Mouse (Mus musculus): Measurements from ENCODE around the gene Oard1. TPM values are rescaled to one million over a fixed set of nuclear protein-coding genes. Genes with fewer than 3 reads are reported as not detected.

Gene Oard1
- 91.6 and 91.8 TPM in 2 replicates for polyA plus RNA-seq (2014; fragmentation: Nextera tagmentation; extraction: Ambion mirVana)

GRCm38 (mm10) chr17:48409380-48410298, at the start of gene Oard1, which contains the start of gene Nfya:
Gene Oard1 (plus strand): TSS chr17:48410014.
Gene Nfya (minus strand): TSS chr17:48409906.
- Histone ChIP-seq H3K4me3 (ENCODE audit: low read depth, low read length) (peak within 1 kb of the TSS; percentile 84), H3K9ac (ENCODE audit: low read length) (peak within 1 kb of the TSS; percentile 100), H3K36me3 (ENCODE audit: control insufficient read depth, insufficient read depth, low read length) (no peaks in the 10 kb centered on the region; the same call in 1 of the 2 replicates), H3K9me3 (ENCODE audit: control insufficient read depth, low read length) (no peaks in the 10 kb centered on the region), H3K4me2 (ENCODE audit: low read depth, low read length, severe bottlenecking) (peak within 1 kb of the TSS; percentile 77), H3K4me1 (replicated peaks; ENCODE audit: control insufficient read depth, insufficient read depth, low read length) (peaks cover 5% of the 10 kb centered on the region; the same call in 1 of the 2 replicates), H3K27ac (ENCODE audit: low read depth, low read length) (peak within 1 kb of the TSS; percentile 100), H3K27me3 (ENCODE audit: control insufficient read depth, insufficient read depth, low read length) (no peaks in the 10 kb centered on the region)
- DNase-seq (ENCODE audit: low spot score) (peak; percentile 100), ATAC-seq (replicated peaks; ENCODE audit: low FRiP score) (peak; percentile 97)
- under 1% methylated on average over 72 of the region's 84 CpGs for WGBS

- ATAC-seq (replicated peaks; ENCODE audit: low FRiP score) (no peak), DNase-seq (ENCODE audit: low spot score) (no peak)
- Histone ChIP-seq H3K4me1 (replicated peaks; ENCODE audit: control insufficient read depth, insufficient read depth, low read length) (no peaks in the 10 kb centered on the region), H3K27me3 (ENCODE audit: control insufficient read depth, insufficient read depth, low read length) (no peaks in the 10 kb centered on the region), H3K4me3 (ENCODE audit: low read depth, low read length) (no peak overlapping the region), H3K4me2 (ENCODE audit: low read depth, low read length, severe bottlenecking) (no peak overlapping the region), H3K9ac (ENCODE audit: low read length) (no peak overlapping the region), H3K9me3 (ENCODE audit: control insufficient read depth, low read length) (no peaks in the 10 kb centered on the region), H3K27ac (ENCODE audit: low read depth, low read length) (no peak overlapping the region), H3K36me3 (ENCODE audit: control insufficient read depth, insufficient read depth, low read length) (no peaks in the 10 kb centered on the region)
- WGBS, result 86% methylated on average over 4 of the region's 4 CpGs
Measured at GRCm38 (mm10) chr17:48360462-48360861, 49.4 kb upstream of the Oard1 start.

GRCm38 (mm10) chr17:48362346-48362745, 47.5 kb upstream of the Oard1 start:
- Histone ChIP-seq H3K27ac (ENCODE audit: low read depth, low read length) (no peak overlapping the region), H3K27me3 (ENCODE audit: control insufficient read depth, insufficient read depth, low read length) (no peaks in the 10 kb centered on the region), H3K4me1 (replicated peaks; ENCODE audit: control insufficient read depth, insufficient read depth, low read length) (no peaks in the 10 kb centered on the region), H3K9ac (ENCODE audit: low read length) (no peak overlapping the region), H3K9me3 (ENCODE audit: control insufficient read depth, low read length) (no peaks in the 10 kb centered on the region), H3K4me3 (ENCODE audit: low read depth, low read length) (no peak overlapping the region), H3K4me2 (ENCODE audit: low read depth, low read length, severe bottlenecking) (no peak overlapping the region), H3K36me3 (ENCODE audit: control insufficient read depth, insufficient read depth, low read length) (no peaks in the 10 kb centered on the region)
- ATAC-seq (replicated peaks; ENCODE audit: low FRiP score) (no peak), DNase-seq (ENCODE audit: low spot score) (no peak)
- WGBS, result 87% methylated on average over 3 of the region's 3 CpGs

GRCm38 (mm10) chr17:48362966-48363365, 46.8 kb upstream of the Oard1 start:
- Histone ChIP-seq H3K4me3 (ENCODE audit: low read depth, low read length) (no peak overlapping the region), H3K4me1 (replicated peaks; ENCODE audit: control insufficient read depth, insufficient read depth, low read length) (no peaks in the 10 kb centered on the region), H3K4me2 (ENCODE audit: low read depth, low read length, severe bottlenecking) (no peak overlapping the region), H3K27me3 (ENCODE audit: control insufficient read depth, insufficient read depth, low read length) (no peaks in the 10 kb centered on the region), H3K36me3 (ENCODE audit: control insufficient read depth, insufficient read depth, low read length) (no peaks in the 10 kb centered on the region), H3K9ac (ENCODE audit: low read length) (no peak overlapping the region), H3K9me3 (ENCODE audit: control insufficient read depth, low read length) (no peaks in the 10 kb centered on the region), H3K27ac (ENCODE audit: low read depth, low read length) (no peak overlapping the region)
- 93% methylated on average over 8 of the region's 8 CpGs for WGBS
- DNase-seq (ENCODE audit: low spot score), result no peak
- ATAC-seq (replicated peaks; ENCODE audit: low FRiP score), result no peak

- DNase-seq (ENCODE audit: low spot score) (no peak), ATAC-seq (replicated peaks; ENCODE audit: low FRiP score) (no peak)
- H3K27ac ChIP-seq (ENCODE audit: low read depth, low read length), result no peak overlapping the region
- H3K4me3 ChIP-seq (ENCODE audit: low read depth, low read length), result no peak overlapping the region
- H3K27me3 ChIP-seq (ENCODE audit: control insufficient read depth, insufficient read depth, low read length), result no peaks in the 10 kb centered on the region
- H3K4me1 ChIP-seq (replicated peaks; ENCODE audit: control insufficient read depth, insufficient read depth, low read length), result no peaks in the 10 kb centered on the region
- H3K4me2 ChIP-seq (ENCODE audit: low read depth, low read length, severe bottlenecking), result no peak overlapping the region
- no peak overlapping the region for H3K9ac ChIP-seq (ENCODE audit: low read length)
- no peaks in the 10 kb centered on the region for H3K9me3 ChIP-seq (ENCODE audit: control insufficient read depth, low read length)
- WGBS, result 77% methylated on average over 6 of the region's 6 CpGs
- H3K36me3 ChIP-seq (ENCODE audit: control insufficient read depth, insufficient read depth, low read length), result no peaks in the 10 kb centered on the region
Measured at GRCm38 (mm10) chr17:48363421-48363965, 46.3 kb upstream of the Oard1 start.

GRCm38 (mm10) chr17:48365511-48366155, 44.2 kb upstream of the Oard1 start:
- no peaks in the 10 kb centered on the region for H3K9me3 ChIP-seq (ENCODE audit: control insufficient read depth, low read length)
- no peaks in the 10 kb centered on the region for H3K27me3 ChIP-seq (ENCODE audit: control insufficient read depth, insufficient read depth, low read length)
- H3K36me3 ChIP-seq (ENCODE audit: control insufficient read depth, insufficient read depth, low read length), result no peaks in the 10 kb centered on the region
- H3K4me3 ChIP-seq (ENCODE audit: low read depth, low read length), result no peak overlapping the region
- no peak for DNase-seq (ENCODE audit: low spot score)
- no peak overlapping the region for H3K9ac ChIP-seq (ENCODE audit: low read length)
- no peak overlapping the region for H3K4me2 ChIP-seq (ENCODE audit: low read depth, low read length, severe bottlenecking)
- H3K27ac ChIP-seq (ENCODE audit: low read depth, low read length), result no peak overlapping the region
- ATAC-seq (replicated peaks; ENCODE audit: low FRiP score), result no peak
- 75% methylated on average over 9 of the region's 9 CpGs for WGBS
- no peaks in the 10 kb centered on the region for H3K4me1 ChIP-seq (replicated peaks; ENCODE audit: control insufficient read depth, insufficient read depth, low read length)

GRCm38 (mm10) chr17:48366806-48367205, 43.0 kb upstream of the Oard1 start:
- Histone ChIP-seq H3K36me3 (ENCODE audit: control insufficient read depth, insufficient read depth, low read length) (no peaks in the 10 kb centered on the region), H3K27me3 (ENCODE audit: control insufficient read depth, insufficient read depth, low read length) (no peaks in the 10 kb centered on the region), H3K9ac (ENCODE audit: low read length) (no peak overlapping the region), H3K4me1 (replicated peaks; ENCODE audit: control insufficient read depth, insufficient read depth, low read length) (no peaks in the 10 kb centered on the region), H3K4me3 (ENCODE audit: low read depth, low read length) (no peak overlapping the region), H3K4me2 (ENCODE audit: low read depth, low read length, severe bottlenecking) (no peak overlapping the region), H3K9me3 (ENCODE audit: control insufficient read depth, low read length) (no peaks in the 10 kb centered on the region), H3K27ac (ENCODE audit: low read depth, low read length) (no peak overlapping the region)
- DNase-seq (ENCODE audit: low spot score) (no peak), ATAC-seq (replicated peaks; ENCODE audit: low FRiP score) (no peak)
- WGBS, result 93% methylated on average over 5 of the region's 5 CpGs

GRCm38 (mm10) chr17:48371621-48372020, 38.2 kb upstream of the Oard1 start:
- Histone ChIP-seq H3K9me3 (ENCODE audit: control insufficient read depth, low read length) (no peaks in the 10 kb centered on the region), H3K36me3 (ENCODE audit: control insufficient read depth, insufficient read depth, low read length) (no peaks in the 10 kb centered on the region), H3K9ac (ENCODE audit: low read length) (no peak overlapping the region), H3K27ac (ENCODE audit: low read depth, low read length) (no peak overlapping the region), H3K4me2 (ENCODE audit: low read depth, low read length, severe bottlenecking) (no peak overlapping the region), H3K4me3 (ENCODE audit: low read depth, low read length) (no peak overlapping the region), H3K27me3 (ENCODE audit: control insufficient read depth, insufficient read depth, low read length) (no peaks in the 10 kb centered on the region), H3K4me1 (replicated peaks; ENCODE audit: control insufficient read depth, insufficient read depth, low read length) (no peaks in the 10 kb centered on the region)
- DNase-seq (ENCODE audit: low spot score) (no peak), ATAC-seq (replicated peaks; ENCODE audit: low FRiP score) (no peak)

Measured in forebrain, embryonic 11.5 days (tissue).